Mouse (Mus musculus) megakaryocyte, embryonic 14.5 days (primary cell): ENCODE data around the gene Hmgb1.

Source experiments
- FLI1 ChIP-seq: IDR thresholded peaks from 2 replicates; pipeline ENCODE4 v1.6.1; 2012; ENCODE audit warnings: low read length, inconsistent platforms, mixed read lengths
- GATA1 ChIP-seq: IDR thresholded peaks from 3 replicates; pipeline ENCODE4 v1.6.1; 2012; ENCODE audit warnings: mixed read lengths, low read length, inconsistent platforms, borderline replicate concordance

DNA sequence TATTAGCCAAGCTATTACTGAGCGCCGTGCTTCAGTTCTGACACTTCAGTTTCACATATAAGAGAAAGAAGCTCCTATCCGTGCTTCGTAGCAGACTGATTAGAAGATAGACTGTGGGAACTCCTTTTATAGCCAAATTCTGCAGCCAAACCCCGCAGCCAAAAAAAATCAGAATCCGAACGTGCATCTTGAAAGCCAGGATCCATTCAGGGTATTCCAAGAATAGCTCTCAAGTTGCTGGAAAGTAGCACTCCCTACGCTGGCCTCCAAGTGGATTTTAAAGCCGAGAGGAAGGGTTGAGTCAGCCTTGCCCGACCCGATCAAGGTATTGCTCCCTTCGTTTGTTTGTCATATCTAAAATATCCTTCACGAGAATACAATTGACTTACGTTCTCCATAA lies 93.0 kb downstream of the Hmgb1 start:
- TF ChIP-seq GATA1, result no peak
- TF ChIP-seq FLI1, result no peak
